Mouse (Mus musculus) forebrain, embryonic 10.5 days (tissue): ENCODE measurements around the gene Slc8b1. TPM values are rescaled to one million over a fixed set of nuclear protein-coding genes. Genes with fewer than 3 reads are reported as not detected.

ENCODE experiments used
- DNase-seq: peaks from one replicate; pipeline ENCODE4 v3.0.0-alpha.2; 2017; ENCODE audit warnings: low spot score; ENCODE audit errors: extremely low spot score
- H3K27ac ChIP-seq: fragments of 300-500 bp; sonication (generic); 2 replicates; pipeline ENCODE4 v1.5.1; 2016; ENCODE audit warnings: mild to moderate bottlenecking
- H3K27me3 ChIP-seq: fragments of 300-500 bp; sonication (generic); 2 replicates; pipeline ENCODE4 v1.6.1; 2016; ENCODE audit warnings: mild to moderate bottlenecking; ENCODE audit not compliant: poor library complexity, severe bottlenecking
- H3K36me3 ChIP-seq: fragments of 300-500 bp; sonication (generic); replicated peaks from 2 replicates; pipeline ENCODE4 v1.6.1; 2016; ENCODE audit warnings: mild to moderate bottlenecking, moderate library complexity
- H3K4me1 ChIP-seq: fragments of 300-500 bp; sonication (generic); 2 replicates; pipeline ENCODE4 v1.6.1; 2016
- H3K4me3 ChIP-seq: fragments of 300-500 bp; sonication (generic); 2 replicates; pipeline ENCODE4 v1.5.1; 2016; ENCODE audit warnings: mild to moderate bottlenecking, moderate library complexity
- H3K9me3 ChIP-seq: fragments of 300-500 bp; sonication (generic); 2 replicates; pipeline ENCODE4 v1.6.1; 2016; ENCODE audit warnings: mild to moderate bottlenecking, moderate library complexity
- WGBS: fragments of 180-500 bp; shearing (Covaris S2); methylation state at CpG from one replicate; pipeline ENCODE4 v1.1.7; 2016; 5-methylcytosine and 5-hydroxymethylcytosine counted together
- polyA plus RNA-seq: library from polyadenylated mRNA; unstranded; fragments of >200 nt; fragmentation: Nextera tagmentation; extraction: Ambion mirVana; gene quantifications from 2 replicates; pipeline ENCODE4 v1.2.1, GENCODE M21; 2016

Gene Slc8b1
- polyA plus RNA-seq, 1 experiment from 2014 or later: 4.4 TPM

GRCm38 (mm10) chr5:120515451-120515850 lies 4.5 kb downstream of the Slc8b1 start:
- Histone ChIP-seq H3K4me1 (peaks cover 57% of the 10 kb centered on the region), H3K27me3 (peaks cover 28% of the 10 kb centered on the region), H3K36me3 (no peaks in the 10 kb centered on the region), H3K9me3 (no peaks in the 10 kb centered on the region), H3K27ac (0 out of 2 replicates have a peak overlapping the region, but pooled peaks have one; percentile 2), H3K4me3 (no peak overlapping the region)
- no peak for DNase-seq
- 77% methylated on average over 7 of the region's 7 CpGs for WGBS

GRCm38 (mm10) chr5:120516221-120516984 lies 5.4 kb downstream of the Slc8b1 start:
- DNase-seq: no peak
- Histone ChIP-seq H3K4me1 (peaks cover 48% of the 10 kb centered on the region), H3K27ac (peak overlapping the region; percentile 36; the same call in 1 of the 2 replicates), H3K36me3 (no peaks in the 10 kb centered on the region), H3K4me3 (no peak overlapping the region), H3K27me3 (peaks cover 25% of the 10 kb centered on the region), H3K9me3 (no peaks in the 10 kb centered on the region)
- WGBS: 74% methylated on average over 15 of the region's 15 CpGs

GRCm38 (mm10) chr5:120517552-120517951 lies 6.6 kb downstream of the Slc8b1 start:
- no peak for DNase-seq
- Histone ChIP-seq H3K27ac (peak overlapping the region; percentile 44; the same call in 1 of the 2 replicates), H3K4me3 (no peak overlapping the region), H3K36me3 (no peaks in the 10 kb centered on the region), H3K27me3 (peaks cover 13% of the 10 kb centered on the region), H3K9me3 (no peaks in the 10 kb centered on the region), H3K4me1 (peaks cover 40% of the 10 kb centered on the region)
- whole genome bisulfite sequencing: 66% methylated on average over 9 of the region's 9 CpGs

DNA sequence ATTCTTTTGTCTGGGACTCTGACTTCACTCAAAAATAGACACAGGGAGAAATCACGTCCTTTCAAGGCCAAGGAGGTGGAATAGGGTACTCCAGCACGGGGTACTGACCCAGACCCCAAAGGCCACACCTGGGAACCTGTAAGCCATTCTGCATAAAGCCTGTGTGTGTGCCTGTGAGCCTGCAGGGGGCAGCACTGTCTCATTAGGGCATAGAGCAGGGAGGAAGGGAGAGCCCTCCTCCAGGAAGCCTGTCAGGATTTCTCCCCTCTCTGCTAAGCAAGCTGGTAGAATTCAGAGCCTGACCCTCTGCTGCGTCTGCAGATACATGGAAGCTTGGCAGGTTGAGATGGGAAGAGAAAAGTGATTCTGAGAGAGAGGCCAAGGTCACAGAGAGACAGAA lies 11.7 kb downstream of the Slc8b1 start:
- Histone ChIP-seq H3K36me3 (peaks cover 3% of the 10 kb centered on the region; the same call in 1 of the 2 replicates), H3K27me3 (no peaks in the 10 kb centered on the region), H3K9me3 (no peaks in the 10 kb centered on the region), H3K4me3 (no peak overlapping the region), H3K4me1 (peaks cover 16% of the 10 kb centered on the region), H3K27ac (no peak overlapping the region)
- DNase-seq: no peak
- WGBS: 81% methylated on average over 3 of the region's 3 CpGs

DNA sequence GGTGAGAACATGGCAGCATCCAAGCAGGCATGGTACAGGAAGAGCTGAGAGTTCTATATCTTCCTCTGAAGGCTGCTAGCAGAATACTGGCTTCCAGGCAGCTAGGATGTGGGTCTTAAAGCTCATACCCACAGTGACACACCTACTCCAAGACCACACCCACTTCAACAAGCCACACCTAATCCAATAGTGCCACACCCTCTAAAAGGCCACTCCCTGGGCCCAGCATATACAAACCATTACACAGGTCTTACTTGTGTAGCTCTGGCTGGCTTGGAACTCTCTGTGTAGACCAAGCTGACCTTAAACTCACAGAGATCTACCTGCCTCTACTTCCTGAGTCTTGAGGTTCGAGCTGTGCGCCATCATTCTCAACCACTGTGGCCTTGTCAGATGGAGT lies 13.8 kb downstream of the Slc8b1 start:
- Histone ChIP-seq H3K36me3 (peaks cover 6% of the 10 kb centered on the region; the same call in 1 of the 2 replicates), H3K4me3 (no peak overlapping the region), H3K27ac (no peak overlapping the region), H3K27me3 (no peaks in the 10 kb centered on the region), H3K9me3 (no peaks in the 10 kb centered on the region), H3K4me1 (peaks cover 11% of the 10 kb centered on the region)
- 92% methylated on average over 2 of the region's 2 CpGs for WGBS
- no peak for DNase-seq

DNA sequence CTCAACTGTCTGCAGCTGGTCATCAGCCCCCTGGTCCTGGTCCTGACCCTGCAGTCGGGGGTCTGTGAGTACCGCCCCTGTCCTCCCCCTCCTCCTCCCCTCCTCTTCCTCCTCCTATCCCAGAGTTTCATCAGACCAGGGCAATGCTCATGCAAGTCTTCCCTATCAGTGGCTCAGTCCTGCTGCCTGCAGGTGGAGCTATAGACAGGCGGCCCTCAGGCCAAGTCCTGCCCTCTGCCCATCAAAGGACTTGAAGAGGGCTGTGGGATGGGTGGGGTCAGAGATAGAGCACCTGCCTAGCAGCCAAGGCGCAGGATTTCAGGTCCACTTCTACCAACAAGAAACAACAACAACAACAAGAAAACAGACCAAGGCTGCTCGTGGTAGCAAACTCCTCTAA lies 14.8 kb downstream of the Slc8b1 start:
- no peak overlapping the region for H3K27ac ChIP-seq
- WGBS: 38% methylated on average over 5 of the region's 5 CpGs
- H3K9me3 ChIP-seq: no peaks in the 10 kb centered on the region
- no peak for DNase-seq
- H3K4me1 ChIP-seq: peaks cover 11% of the 10 kb centered on the region
- no peak overlapping the region for H3K4me3 ChIP-seq
- H3K36me3 ChIP-seq: peaks cover 6% of the 10 kb centered on the region; the same call in 1 of the 2 replicates
- H3K27me3 ChIP-seq: no peaks in the 10 kb centered on the region

GRCm38 (mm10) chr5:120526311-120526710 lies 15.3 kb downstream of the Slc8b1 start:
- Histone ChIP-seq H3K36me3 (peaks cover 6% of the 10 kb centered on the region; the same call in 1 of the 2 replicates), H3K27ac (no peak overlapping the region), H3K4me3 (no peak overlapping the region), H3K4me1 (peaks cover 11% of the 10 kb centered on the region), H3K9me3 (no peaks in the 10 kb centered on the region), H3K27me3 (no peaks in the 10 kb centered on the region)
- no peak for DNase-seq
- WGBS: 79% methylated on average over 11 of the region's 11 CpGs

DNA sequence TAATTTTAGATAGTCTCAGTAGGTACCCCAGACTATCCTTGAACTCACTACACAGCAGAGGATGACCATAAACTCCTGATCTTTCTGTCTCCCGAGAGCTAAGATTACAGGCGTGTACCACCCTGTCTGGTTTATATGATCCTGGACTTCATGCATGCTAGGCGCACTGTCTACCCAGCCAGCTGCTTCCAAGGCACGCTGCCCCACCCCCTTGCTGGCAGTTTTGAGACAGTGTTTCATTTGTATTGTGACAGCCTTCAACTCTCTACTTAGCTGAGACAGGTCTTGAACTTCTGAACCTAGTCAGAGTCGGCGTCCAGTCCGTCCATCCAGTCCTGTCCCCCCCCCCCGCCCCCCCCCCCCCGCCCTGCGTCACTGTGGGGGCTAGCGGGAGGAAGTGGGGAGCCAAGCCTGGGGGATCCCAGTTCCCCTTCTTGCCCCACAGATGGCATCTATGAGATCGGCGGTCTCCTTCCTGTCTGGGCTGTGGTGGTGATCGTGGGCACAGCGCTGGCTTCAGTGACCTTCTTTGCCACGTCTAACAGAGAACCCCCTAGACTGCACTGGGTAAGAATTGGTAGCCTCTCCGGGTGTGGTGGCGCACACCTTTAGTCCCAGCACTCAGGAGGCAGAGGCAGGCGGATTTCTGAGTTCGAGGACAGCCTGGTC lies 16.5 kb downstream of the Slc8b1 start:
- Histone ChIP-seq H3K4me1 (peaks cover 11% of the 10 kb centered on the region), H3K9me3 (no peaks in the 10 kb centered on the region), H3K27me3 (no peaks in the 10 kb centered on the region), H3K36me3 (peaks cover 6% of the 10 kb centered on the region; the same call in 1 of the 2 replicates), H3K4me3 (no peak overlapping the region), H3K27ac (no peak overlapping the region)
- no peak for DNase-seq
- 88% methylated on average over 17 of the region's 20 CpGs for WGBS

DNA sequence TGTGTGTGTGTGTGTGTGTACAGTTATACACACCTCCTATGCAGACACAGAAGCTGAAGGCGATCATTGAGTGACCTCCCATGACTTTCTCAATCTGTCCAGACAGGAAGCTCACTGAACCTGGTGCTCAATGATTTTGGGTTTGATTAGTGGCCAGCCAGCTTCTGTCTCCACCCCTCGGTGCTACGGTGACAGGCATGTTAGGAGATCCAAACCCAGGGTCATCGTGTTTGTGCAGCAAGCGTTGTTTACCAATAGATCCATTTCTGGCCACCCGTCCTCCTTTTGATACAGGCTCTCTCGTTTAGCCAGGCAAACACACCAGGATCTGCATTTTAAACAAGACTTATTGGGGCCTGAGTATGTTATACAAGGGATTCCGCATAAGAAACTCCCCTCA lies 20.7 kb downstream of the Slc8b1 start:
- Histone ChIP-seq H3K27me3 (no peaks in the 10 kb centered on the region), H3K4me3 (no peak overlapping the region), H3K27ac (no peak overlapping the region), H3K36me3 (peaks cover 6% of the 10 kb centered on the region; the same call in 1 of the 2 replicates), H3K4me1 (peaks cover 38% of the 10 kb centered on the region), H3K9me3 (no peaks in the 10 kb centered on the region)
- 92% methylated on average over 8 of the region's 8 CpGs for WGBS
- no peak for DNase-seq

GRCm38 (mm10) chr5:120534071-120534685 lies 23.2 kb downstream of the Slc8b1 start:
- Histone ChIP-seq H3K36me3 (peaks cover 24% of the 10 kb centered on the region), H3K4me3 (no peak overlapping the region), H3K4me1 (peaks cover 40% of the 10 kb centered on the region), H3K9me3 (no peaks in the 10 kb centered on the region), H3K27ac (peak overlapping the region; percentile 72), H3K27me3 (no peaks in the 10 kb centered on the region)
- no peak for DNase-seq
- 74% methylated on average over 15 of the region's 15 CpGs for WGBS

- WGBS: 58% methylated on average over 2 of the region's 2 CpGs
- peaks cover 40% of the 10 kb centered on the region for H3K4me1 ChIP-seq
- H3K36me3 ChIP-seq: peaks cover 29% of the 10 kb centered on the region
- no peaks in the 10 kb centered on the region for H3K27me3 ChIP-seq
- peak overlapping the region; percentile 72 for H3K27ac ChIP-seq
- no peak overlapping the region for H3K4me3 ChIP-seq
- no peak for DNase-seq
- H3K9me3 ChIP-seq: no peaks in the 10 kb centered on the region
Measured at GRCm38 (mm10) chr5:120534686-120535075, 23.7 kb downstream of the Slc8b1 start.

GRCm38 (mm10) chr5:120536046-120536445 lies 25.1 kb downstream of the Slc8b1 start:
- 72% methylated on average over 13 of the region's 13 CpGs for WGBS
- no peaks in the 10 kb centered on the region for H3K9me3 ChIP-seq
- H3K36me3 ChIP-seq: peaks cover 43% of the 10 kb centered on the region
- DNase-seq: no peak
- H3K27ac ChIP-seq: peak overlapping the region; percentile 72
- H3K27me3 ChIP-seq: no peaks in the 10 kb centered on the region
- peaks cover 40% of the 10 kb centered on the region for H3K4me1 ChIP-seq
- no peak overlapping the region for H3K4me3 ChIP-seq

- Histone ChIP-seq H3K9me3 (no peaks in the 10 kb centered on the region), H3K27me3 (no peaks in the 10 kb centered on the region), H3K4me1 (peaks cover 40% of the 10 kb centered on the region), H3K36me3 (peaks cover 44% of the 10 kb centered on the region), H3K4me3 (no peak overlapping the region), H3K27ac (peak overlapping the region; percentile 72; the same call in 1 of the 2 replicates)
- DNase-seq: no peak
- WGBS: 63% methylated on average over 5 of the region's 5 CpGs
Measured at GRCm38 (mm10) chr5:120536632-120537031, 25.7 kb downstream of the Slc8b1 start.
